Mouse (Mus musculus): ENCODE results near the gene Hacd2.

DNA sequence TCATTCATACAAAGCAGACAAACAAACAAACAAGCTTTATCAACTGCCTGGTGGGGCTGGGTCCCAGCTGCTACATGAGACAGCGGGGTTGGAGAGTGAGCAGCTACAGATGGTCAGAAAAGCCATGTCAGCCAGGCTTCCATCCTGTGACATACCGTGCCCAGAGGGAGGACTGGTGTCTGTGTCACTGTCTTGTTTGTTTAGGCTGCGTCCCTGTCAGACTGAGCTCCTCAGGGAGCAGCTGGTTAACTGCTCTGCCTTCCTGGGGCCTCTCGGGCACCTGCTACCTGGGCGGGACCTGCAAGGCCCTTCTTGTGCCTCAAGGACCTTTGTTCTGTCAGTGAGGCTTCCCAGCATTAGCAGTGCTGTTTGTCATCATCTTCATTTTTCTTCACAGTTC lies 28.8 kb downstream of the Hacd2 start:
- TF ChIP-seq CTCF (IDR thresholded peaks at IDR 0.05; ENCODE audit: low read depth, low read length) (no peak), GATA1 (IDR thresholded peaks at IDR 0.05; ENCODE audit: borderline replicate concordance, low read length) (no peak), POLR2AphosphoS5 (IDR thresholded peaks at IDR 0.05; ENCODE audit: insufficient replicate concordance, low read depth, low read length) (no peak), TAL1 (conservative IDR thresholded peaks at IDR 0.05; ENCODE audit: low read depth, low read length) (no peak), GATA2 (IDR thresholded peaks at IDR 0.05; ENCODE audit: borderline replicate concordance, low read depth, low read length) (no peak)

Data from G1E (cell line).